Mouse (Mus musculus) hindbrain, postnatal 0 days (tissue): ENCODE measurements at regions not wholly inside any gene's neighbourhood (a gene's known extent, or its start where the extent isn't known, plus 50 kb on each side); places are given as distances from the start of the nearest gene placed in this dataset.
"Not testable (repeated sequence)": the region's sequence is repeated elsewhere in the genome, so short reads cannot be mapped to it uniquely, and the experiment has no call there.

Source experiments
- ATAC-seq: fragments of 200-750 bp; cut with Nextera tagmentation; 2 replicates; pipeline ENCODE4 v1.8.0; 2017; ENCODE audit warnings: mild to moderate bottlenecking, moderate TSS enrichment, moderate library complexity
- DNase-seq: peaks from one replicate; pipeline ENCODE4 v3.0.0-alpha.2; 2015; ENCODE audit warnings: low spot score
- H3K27ac ChIP-seq: fragments of 300-500 bp; sonication (generic); 2 replicates; pipeline ENCODE4 v1.5.1; 2014; ENCODE audit warnings: mild to moderate bottlenecking
- H3K27me3 ChIP-seq: fragments of 300-500 bp; sonication (generic); 2 replicates; pipeline ENCODE4 v1.6.1; 2014; ENCODE audit warnings: low read length, mixed read lengths; ENCODE audit not compliant: insufficient read depth
- H3K36me3 ChIP-seq: fragments of 300-500 bp; sonication (generic); 2 replicates; pipeline ENCODE4 v1.6.1; 2014; ENCODE audit warnings: low read length, mixed read lengths; ENCODE audit not compliant: insufficient read depth
- H3K4me1 ChIP-seq: fragments of 300-500 bp; sonication (generic); 2 replicates; pipeline ENCODE4 v1.6.1; 2014; ENCODE audit warnings: antibody characterized with exemption, low read length, mixed read lengths; ENCODE audit not compliant: insufficient read depth
- H3K4me2 ChIP-seq: fragments of 300-500 bp; sonication (generic); 2 replicates; pipeline ENCODE4 v1.6.1; 2014; ENCODE audit warnings: low read depth, mild to moderate bottlenecking, low read length, moderate library complexity, mixed read lengths
- H3K4me3 ChIP-seq: fragments of 300-500 bp; sonication (generic); 2 replicates; pipeline ENCODE4 v1.5.1; 2014; ENCODE audit warnings: low read length
- H3K9ac ChIP-seq: fragments of 300-500 bp; sonication (generic); replicated peaks from 2 replicates; pipeline ENCODE4 v1.6.1; 2014; ENCODE audit warnings: mild to moderate bottlenecking, low read length, moderate library complexity, mixed read lengths
- H3K9me3 ChIP-seq: fragments of 300-500 bp; sonication (generic); 2 replicates; pipeline ENCODE4 v1.6.1; 2016; ENCODE audit warnings: low read length, mixed read lengths
- CTCF ChIP-seq: IDR thresholded peaks from 2 replicates; pipeline ENCODE4 v1.5.1; 2016; ENCODE audit warnings: antibody characterized with exemption, control low read depth, low read depth
- WGBS: fragments of 180-500 bp; shearing (Covaris S2); extraction: QIAGEN DNeasy Blood & Tissue Kit; methylation state at CpG from one replicate; pipeline ENCODE4 v1.1.7; 2014; 5-methylcytosine and 5-hydroxymethylcytosine counted together

DNA sequence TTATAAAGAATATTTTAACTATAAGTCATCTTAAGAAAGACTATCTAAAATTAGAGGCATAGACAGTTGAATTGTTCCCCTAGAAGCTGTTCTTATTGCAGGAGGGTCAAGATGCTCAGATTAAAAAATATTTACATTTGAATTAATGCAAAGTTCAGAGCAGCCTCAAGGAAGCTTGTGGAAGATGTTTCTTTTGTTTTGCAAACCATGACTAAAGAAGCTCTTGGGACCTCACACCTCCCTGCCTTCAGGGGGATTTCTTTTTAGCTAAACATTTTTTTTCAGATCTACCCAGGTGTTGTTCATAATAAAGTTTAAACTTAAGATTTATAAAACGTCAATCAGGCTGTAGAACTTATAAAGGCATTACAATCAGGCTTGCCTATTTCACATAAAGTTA is 185.7 kb downstream of the Rab10 start:
- Histone ChIP-seq H3K27ac (no peak overlapping the region), H3K4me2 (no peak overlapping the region), H3K4me3 (no peak overlapping the region), H3K9me3 (no peaks in the 10 kb centered on the region), H3K27me3 (no peaks in the 10 kb centered on the region), H3K36me3 (no peaks in the 10 kb centered on the region), H3K9ac (no peak overlapping the region), H3K4me1 (no peaks in the 10 kb centered on the region)
- WGBS = 57% methylated on average over 1 of the region's 1 CpGs
- no peak for TF ChIP-seq CTCF
- ATAC-seq (no peak), DNase-seq (no peak)

- not testable (repeated sequence) for H3K4me3 ChIP-seq, H3K9ac ChIP-seq, H3K9me3 ChIP-seq, H3K27me3 ChIP-seq, DNase-seq, H3K36me3 ChIP-seq, H3K27ac ChIP-seq, H3K4me2 ChIP-seq, ATAC-seq, H3K4me1 ChIP-seq
- 64% methylated on average over 11 of the region's 11 CpGs for WGBS
These were observed 199.2 kb downstream of the Rab10 start for GRCm38 (mm10) chr12:3110589-3110988.

DNA sequence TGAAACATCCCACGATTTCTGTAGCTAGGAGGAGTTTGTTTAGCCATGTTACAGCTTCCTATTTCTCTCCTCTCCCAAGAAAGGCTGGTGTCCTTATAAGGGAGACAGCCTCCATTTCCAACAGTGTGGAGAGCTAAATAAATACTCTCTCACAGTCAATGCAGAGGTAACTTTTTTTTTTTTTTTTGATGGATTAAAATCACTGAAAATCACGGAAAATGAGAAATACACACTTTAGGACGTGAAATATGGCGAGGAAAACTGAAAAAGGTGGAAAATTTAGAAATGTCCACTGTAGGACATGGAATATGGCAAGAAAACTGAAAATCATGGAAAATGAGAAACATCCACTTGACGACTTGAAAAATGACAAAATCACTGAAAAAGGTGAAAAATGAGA is 200.1 kb downstream of the Rab10 start:
- not testable (repeated sequence) for H3K9ac ChIP-seq, H3K4me2 ChIP-seq, H3K27me3 ChIP-seq, H3K4me1 ChIP-seq, DNase-seq, H3K36me3 ChIP-seq, ATAC-seq, H3K9me3 ChIP-seq, H3K4me3 ChIP-seq, H3K27ac ChIP-seq
- WGBS = 85% methylated on average over 5 of the region's 5 CpGs

DNA sequence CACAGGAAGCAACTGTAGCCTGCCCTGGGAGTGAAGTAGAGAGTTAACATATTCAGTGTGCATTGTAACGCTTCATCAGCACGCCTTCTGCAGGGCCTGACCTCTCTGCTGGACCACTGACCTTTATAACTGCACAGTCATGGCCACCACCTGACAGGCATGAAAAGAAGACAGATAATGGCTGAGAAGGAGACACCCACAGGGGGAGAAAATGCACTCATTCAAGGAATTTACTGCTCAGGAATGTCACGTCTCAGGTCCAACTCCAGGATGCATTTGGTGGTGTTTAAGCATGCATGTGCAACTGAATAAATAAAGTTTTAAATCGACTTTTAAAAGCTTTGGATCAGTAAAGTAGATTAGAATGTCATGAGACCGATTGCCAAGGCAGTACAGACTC is 207.8 kb downstream of the Rab10 start:
- H3K36me3 ChIP-seq, H3K9me3 ChIP-seq, H3K9ac ChIP-seq, ATAC-seq, H3K27ac ChIP-seq, H3K4me2 ChIP-seq, DNase-seq, H3K4me1 ChIP-seq, H3K4me3 ChIP-seq, H3K27me3 ChIP-seq: not testable (repeated sequence)
- WGBS = 31% methylated on average over 5 of the region's 5 CpGs

GRCm38 (mm10) chr12:3098175-3098574 is 211.6 kb downstream of the Rab10 start:
- not testable (repeated sequence) for H3K9ac ChIP-seq, ATAC-seq, H3K27ac ChIP-seq, H3K4me1 ChIP-seq, H3K4me2 ChIP-seq, H3K36me3 ChIP-seq, H3K9me3 ChIP-seq, H3K27me3 ChIP-seq, H3K4me3 ChIP-seq
- peak; percentile 41 for TF ChIP-seq CTCF
- WGBS = 20% methylated on average over 2 of the region's 2 CpGs
- DNase-seq = peak; percentile 5

- Histone ChIP-seq H3K4me3 (no peak overlapping the region), H3K9me3 (no peaks in the 10 kb centered on the region), H3K27ac (no peak overlapping the region), H3K4me1 (no peaks in the 10 kb centered on the region), H3K36me3 (no peaks in the 10 kb centered on the region), H3K9ac (no peak overlapping the region), H3K4me2 (no peak overlapping the region), H3K27me3 (no peaks in the 10 kb centered on the region)
- TF ChIP-seq CTCF = no peak
- DNase-seq (no peak), ATAC-seq (no peak)
- 95% methylated on average over 5 of the region's 5 CpGs for WGBS
These were observed 215.3 kb downstream of the Rab10 start for GRCm38 (mm10) chr12:3094509-3094908.

- H3K4me3 ChIP-seq = not testable (repeated sequence)
- 58% methylated on average over 2 of the region's 3 CpGs for WGBS
These were observed 216.8 kb downstream of the Rab10 start for GRCm38 (mm10) chr12:3092974-3093373.

DNA sequence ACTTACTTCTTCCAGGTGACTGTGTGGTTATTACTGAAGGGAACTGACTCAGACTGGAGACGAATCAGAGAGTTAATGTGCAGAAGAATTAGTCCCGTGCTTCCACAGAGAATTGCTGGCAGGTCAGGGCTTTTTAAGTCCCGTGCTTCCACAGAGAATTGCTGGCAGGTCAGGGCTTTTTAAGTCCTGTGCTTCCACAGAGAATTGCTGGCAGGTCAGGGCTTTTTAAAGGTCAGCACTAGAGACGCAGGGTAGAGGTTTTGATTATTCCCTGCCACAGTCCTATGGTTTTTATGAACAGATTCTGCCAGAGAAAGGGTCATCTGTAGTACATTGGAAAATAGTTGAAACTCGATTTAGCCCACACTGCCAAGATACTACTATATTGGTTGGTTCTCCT is 260.2 kb downstream of the Rab10 start:
- not testable (repeated sequence) for H3K27me3 ChIP-seq, ATAC-seq, DNase-seq, H3K4me2 ChIP-seq, H3K36me3 ChIP-seq, H3K27ac ChIP-seq, H3K4me3 ChIP-seq, H3K9me3 ChIP-seq, H3K9ac ChIP-seq, H3K4me1 ChIP-seq
- WGBS = 76% methylated on average over 5 of the region's 5 CpGs

More at GRCm38 (mm10) chr12:3092974-3093373, 216.8 kb downstream of the Rab10 start:
- not testable (repeated sequence) for H3K36me3 ChIP-seq, DNase-seq, H3K9ac ChIP-seq, H3K4me2 ChIP-seq, H3K4me1 ChIP-seq, H3K27ac ChIP-seq, H3K27me3 ChIP-seq, ATAC-seq, H3K9me3 ChIP-seq

DNA sequence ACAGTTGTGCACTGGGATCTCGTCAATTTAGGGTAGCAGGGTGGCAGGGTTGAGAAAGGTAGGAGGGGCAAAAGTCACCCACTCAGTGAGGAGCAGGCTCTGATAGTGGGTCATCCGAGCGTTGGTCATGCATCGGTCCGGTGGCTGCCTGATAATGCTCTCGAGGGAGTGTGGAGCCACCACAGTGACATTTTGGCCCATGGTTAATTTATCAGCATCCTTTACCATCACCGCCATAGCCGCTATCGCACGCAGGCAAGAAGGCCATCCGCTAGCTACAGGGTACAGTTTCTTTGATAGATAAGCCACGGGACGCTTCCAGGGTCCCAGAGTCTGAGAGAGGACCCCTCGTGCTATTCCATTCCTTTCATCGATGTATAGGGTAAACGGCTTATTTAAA is 291.3 kb downstream of the Rab10 start:
- not testable (repeated sequence) for DNase-seq, ATAC-seq
- 93% methylated on average over 16 of the region's 16 CpGs for WGBS

DNA sequence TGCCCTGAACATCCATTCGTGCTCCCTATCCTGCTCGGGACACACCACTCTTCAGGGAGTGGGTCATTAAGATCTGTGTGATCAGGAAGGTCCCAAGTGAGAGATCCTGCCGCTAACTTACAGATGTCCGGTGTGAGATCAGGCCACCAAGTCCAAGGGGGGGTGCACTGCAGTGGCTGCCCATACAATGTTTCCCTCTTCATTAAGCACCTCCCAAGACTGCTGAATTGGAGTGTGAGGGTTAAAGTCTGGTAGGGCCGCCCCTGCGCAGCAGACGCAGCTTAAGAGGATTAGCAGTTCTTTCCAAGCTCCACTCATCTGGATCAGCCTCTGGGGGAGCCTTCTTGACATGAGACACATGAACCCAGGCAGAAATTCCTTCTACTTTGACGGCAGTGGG is 293.0 kb downstream of the Rab10 start:
- H3K27ac ChIP-seq, H3K4me2 ChIP-seq, H3K27me3 ChIP-seq, H3K4me1 ChIP-seq, DNase-seq, H3K9me3 ChIP-seq, H3K4me3 ChIP-seq, ATAC-seq, H3K36me3 ChIP-seq, H3K9ac ChIP-seq: not testable (repeated sequence)
- WGBS = 90% methylated on average over 8 of the region's 8 CpGs

More for the DNA sequence above, 291.3 kb downstream of the Rab10 start:
- H3K4me1 ChIP-seq, H3K36me3 ChIP-seq, H3K4me3 ChIP-seq, H3K4me2 ChIP-seq, H3K9ac ChIP-seq, H3K27ac ChIP-seq, H3K9me3 ChIP-seq, H3K27me3 ChIP-seq: not testable (repeated sequence)
